Mouse (Mus musculus): ENCODE measurements around the gene Cep131. TPM values are rescaled to one million over a fixed set of nuclear protein-coding genes. Genes with fewer than 3 reads are reported as not detected.

Cep131 gene
- 44.5 and 99.3 TPM in 2 replicates for polyA plus RNA-seq (2012; rRNA removed)

DNA sequence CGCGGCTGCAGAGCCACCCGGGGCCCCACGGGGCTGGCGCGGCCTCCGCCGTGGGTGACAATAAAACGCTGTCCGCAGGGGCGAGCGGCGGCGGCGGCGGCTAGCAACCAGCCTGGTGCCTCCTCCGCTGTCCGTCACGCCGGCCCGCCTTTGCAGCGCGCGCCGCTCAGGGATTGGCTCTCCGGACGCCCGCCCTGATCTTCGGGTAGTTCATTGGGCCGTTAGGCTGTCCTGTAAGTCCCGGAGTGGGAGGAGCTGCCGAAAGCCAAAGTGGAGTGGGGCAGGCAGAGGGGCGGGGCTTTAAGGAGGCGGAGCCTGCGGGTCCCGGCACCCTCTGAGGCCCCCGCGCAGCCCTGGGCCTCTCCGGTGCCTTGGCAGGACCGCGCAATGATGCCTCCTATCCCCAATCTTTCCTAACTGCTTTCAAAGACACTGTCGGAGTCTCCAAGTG lies at the start of gene Cep131:
Gene Cep131 (minus strand): TSS at position 126 of the 451 bp plus-strand sequence.

DNA sequence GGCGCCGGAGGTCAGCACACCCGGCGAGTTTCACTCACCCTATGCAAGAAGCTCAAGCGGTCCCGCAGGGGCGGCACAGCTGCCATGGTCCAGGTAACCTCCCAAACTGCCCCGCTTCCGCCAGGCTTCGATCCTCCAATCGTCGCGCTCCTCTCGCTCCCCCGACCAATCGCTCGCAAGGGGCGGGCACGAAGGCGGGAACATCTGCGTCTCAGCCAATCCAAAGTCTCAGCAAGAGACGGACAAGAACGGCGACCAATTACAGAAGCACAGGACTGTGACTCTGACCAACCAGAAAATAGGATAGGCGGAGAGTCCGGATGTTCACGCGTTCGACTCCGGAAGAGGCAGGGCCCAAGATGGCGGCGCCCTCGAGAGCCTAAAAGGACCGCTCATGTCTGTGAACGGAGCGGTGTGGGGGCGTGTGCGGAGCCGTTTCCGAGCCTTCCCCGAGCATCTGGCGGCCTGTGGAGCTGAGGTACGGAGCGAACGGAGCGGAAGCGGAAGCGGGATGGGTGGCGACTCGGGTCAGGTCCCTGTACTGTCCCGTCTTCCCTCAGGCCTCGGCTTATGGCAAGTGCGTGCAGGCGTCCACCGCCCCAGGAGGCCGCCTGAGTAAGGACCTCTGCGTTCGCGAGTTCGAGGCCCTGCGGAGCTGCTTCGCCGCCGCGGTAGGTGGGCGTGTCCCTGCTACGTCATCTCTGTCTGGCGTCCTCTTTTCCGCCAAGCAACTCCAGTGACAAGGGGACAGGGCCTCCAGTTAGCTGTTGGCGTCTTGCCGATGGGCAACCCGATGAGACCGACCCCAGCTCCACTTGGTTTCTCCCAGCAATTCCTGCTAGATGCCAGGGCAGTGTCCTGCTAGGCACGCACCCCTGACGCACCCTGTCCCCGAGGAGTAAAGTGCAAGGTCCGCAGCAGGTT lies 12.2 kb upstream of the Cep131 start, which contains the start of the genes Tepsin and Ndufaf8:
Gene Tepsin (minus strand): TSS at position 144 of the 924 bp plus-strand sequence.
Gene Ndufaf8 (plus strand): TSS at position 341 of the 924 bp plus-strand sequence.

DNA sequence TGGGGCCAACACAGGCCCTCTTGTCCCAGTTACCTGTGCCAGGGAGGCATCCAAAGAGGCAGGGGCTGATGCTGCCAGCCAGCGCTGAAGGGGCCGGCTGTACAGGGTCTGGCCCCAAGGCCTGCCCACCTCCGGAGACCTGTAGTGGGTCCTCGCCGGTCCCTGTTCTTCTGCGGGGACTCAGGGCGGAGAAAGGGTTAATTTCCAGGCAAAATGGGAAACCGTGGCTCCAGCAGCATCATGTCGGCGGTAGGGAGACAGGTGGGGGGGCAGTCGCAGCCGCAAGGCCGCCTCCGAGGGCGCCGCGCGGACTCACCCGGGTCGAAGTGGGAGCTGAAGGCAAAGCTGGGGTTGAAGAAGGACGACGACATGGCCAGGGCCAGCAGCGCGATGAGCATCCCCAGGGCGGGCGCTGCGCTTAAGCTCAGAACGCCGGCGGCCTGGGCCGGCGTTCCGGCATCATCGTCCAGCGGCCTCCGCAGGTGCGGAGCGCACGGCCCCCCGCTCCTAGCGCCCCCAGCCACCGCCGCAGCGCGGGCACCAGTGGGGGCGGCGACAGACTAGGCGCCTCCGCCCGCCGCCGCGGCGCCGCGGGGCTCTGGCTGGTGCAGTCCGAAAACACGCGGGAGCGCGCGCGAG lies 40.0 kb downstream of the Cep131 start, which contains the start of gene Aatk:
Gene Aatk (minus strand): TSS at position 615 of the 639 bp plus-strand sequence.

Other genes starting within 250 kb of the Cep131 start
- gene Chmp6, start 173.4 kb downstream of the Cep131 start, polyA plus RNA-seq (2012; rRNA removed), result 57.3 and 68.7 TPM in 2 replicates
- gene Baiap2, start 144.1 kb downstream of the Cep131 start, polyA plus RNA-seq (2012; rRNA removed), result 10.1 and 12.9 TPM in 2 replicates
- 6.1 and 6.4 TPM in 2 replicates for gene Aatk, start 39.7 kb downstream of the Cep131 start, polyA plus RNA-seq (2012; rRNA removed)
- gene Tepsin, start 11.9 kb upstream of the Cep131 start, polyA plus RNA-seq (2012; rRNA removed), result 33.3 and 41.7 TPM in 2 replicates
- 37.5 and 49.6 TPM in 2 replicates for gene Ndufaf8, start 12.1 kb upstream of the Cep131 start, polyA plus RNA-seq (2012; rRNA removed)
- gene Slc38a10, start 64.5 kb upstream of the Cep131 start, polyA plus RNA-seq (2012; rRNA removed), result 84.8 and 125 TPM in 2 replicates
- 40.3 and 44.1 TPM in 2 replicates for gene Bahcc1, start 146.1 kb upstream of the Cep131 start, polyA plus RNA-seq (2012; rRNA removed)